Mouse (Mus musculus) left cerebral cortex, postnatal 4 days (tissue): ENCODE results near the gene Npas2. TPM values are rescaled to one million over a fixed set of nuclear protein-coding genes. Genes with fewer than 3 reads are reported as not detected.
A peak's percentile ranks its signal among the peaks of the same experiment; 100 is the strongest.

Experiments
- DNase-seq: peaks from one replicate; pipeline ENCODE4 v3.0.0-alpha.2; 2022
- intact Hi-C: fragments of 180-260 bp; cut with DNase I; formaldehyde crosslinking; loops from one replicate; pipeline ENCODE4 v1.15.1; 2025
- total RNA-seq, 2 experiments: library from RNA; stranded (reverse); gene quantifications; 2 replicates each; pipeline ENCODE4 v1.2.3; 2021

The Npas2 gene
- total RNA-seq, 2 experiments from 2014 or later: 36.5 to 38.2 TPM

DNA sequence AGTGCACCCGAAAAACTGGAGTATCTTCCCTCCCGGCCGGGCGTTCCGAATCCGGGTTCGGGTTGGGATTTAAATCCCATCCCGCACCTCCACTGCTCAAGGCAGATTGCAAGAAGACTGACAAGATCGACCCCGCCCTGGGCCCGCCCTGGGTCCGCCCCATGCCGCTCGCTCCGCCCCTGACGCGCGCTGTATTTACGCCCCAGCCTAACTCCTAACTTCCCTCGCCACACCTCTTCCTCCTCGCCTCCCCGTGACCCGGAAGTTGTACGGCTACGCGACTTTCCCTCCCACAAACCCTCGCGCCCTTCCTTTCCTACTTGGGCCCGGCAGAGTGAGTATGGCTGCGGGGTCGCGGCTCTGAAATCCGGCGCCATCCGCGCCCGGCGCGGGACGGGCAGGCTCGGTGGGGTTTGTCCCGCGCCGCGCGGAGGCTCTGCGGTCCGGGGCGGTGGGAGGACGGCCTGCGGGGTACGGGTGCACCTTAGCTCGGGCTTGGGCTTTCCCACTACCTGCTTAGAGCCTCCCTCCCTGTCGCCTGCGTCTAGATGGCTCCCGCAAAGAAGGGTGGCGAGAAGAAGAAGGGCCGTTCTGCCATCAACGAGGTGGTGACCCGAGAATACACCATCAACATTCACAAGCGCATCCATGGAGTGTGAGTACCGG is 174.2 kb downstream of the Npas2 start, which contains the start of gene Rpl31:
Rpl31 (plus strand) TSS at position 242 of the 666 bp plus-strand sequence.
- intact Hi-C loops: no loop called here

DNA sequence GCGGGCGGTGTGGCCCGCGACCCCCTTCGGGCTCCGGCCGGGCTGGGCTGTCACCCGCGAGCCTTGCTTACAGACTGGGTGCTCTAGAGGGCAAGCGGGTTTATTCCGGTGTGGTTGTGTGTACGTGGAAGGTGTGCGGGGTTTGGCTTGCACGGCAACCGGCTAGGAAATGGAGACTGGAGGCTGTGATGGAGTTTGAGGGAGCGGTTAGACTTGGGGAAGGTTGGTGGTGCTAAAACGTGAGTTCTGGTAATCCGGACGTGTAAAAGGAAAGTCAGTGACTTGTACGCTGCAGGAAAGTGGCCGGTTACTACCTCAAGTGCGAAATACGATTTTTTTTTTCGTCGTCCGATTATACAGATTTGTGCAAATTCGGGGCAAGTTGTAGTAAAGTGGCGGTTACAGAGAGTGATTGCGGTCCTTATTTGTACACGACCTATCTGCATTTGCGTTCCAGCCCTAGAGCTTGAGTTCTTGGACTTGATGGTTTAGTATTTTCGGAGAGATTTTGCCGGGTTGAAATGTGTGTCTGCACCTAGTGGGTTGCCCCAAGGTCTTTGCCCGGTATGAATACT is 174.8 kb downstream of the Npas2 start:
- peak; percentile 21 for DNase-seq
- intact Hi-C loops: no loop called here

More for the DNA sequence above, 174.2 kb downstream of the Npas2 start, which contains the start of gene Rpl31:
- peak; percentile 97 for DNase-seq

DNA sequence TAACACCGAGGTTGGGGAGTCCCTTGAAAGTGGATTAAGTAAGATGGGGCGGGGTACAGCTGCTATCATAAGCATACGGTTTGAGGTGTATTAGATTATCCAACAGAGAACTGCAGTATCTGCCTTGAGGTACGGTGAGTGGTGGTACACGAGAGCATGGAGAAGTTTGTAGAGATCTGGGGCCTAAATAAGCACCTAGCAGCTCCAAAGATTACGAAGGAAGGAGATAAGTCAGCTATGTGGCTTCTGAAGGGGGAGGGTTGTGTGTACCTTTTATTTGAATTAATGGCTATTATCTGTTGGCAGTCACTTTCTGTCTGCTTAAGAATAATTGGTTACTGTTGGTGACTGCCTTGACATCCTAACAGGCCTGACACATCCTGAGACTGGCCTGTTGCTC is 176.9 kb downstream of the Npas2 start:
- no peak for DNase-seq
- intact Hi-C loops: no loop called here

DNA sequence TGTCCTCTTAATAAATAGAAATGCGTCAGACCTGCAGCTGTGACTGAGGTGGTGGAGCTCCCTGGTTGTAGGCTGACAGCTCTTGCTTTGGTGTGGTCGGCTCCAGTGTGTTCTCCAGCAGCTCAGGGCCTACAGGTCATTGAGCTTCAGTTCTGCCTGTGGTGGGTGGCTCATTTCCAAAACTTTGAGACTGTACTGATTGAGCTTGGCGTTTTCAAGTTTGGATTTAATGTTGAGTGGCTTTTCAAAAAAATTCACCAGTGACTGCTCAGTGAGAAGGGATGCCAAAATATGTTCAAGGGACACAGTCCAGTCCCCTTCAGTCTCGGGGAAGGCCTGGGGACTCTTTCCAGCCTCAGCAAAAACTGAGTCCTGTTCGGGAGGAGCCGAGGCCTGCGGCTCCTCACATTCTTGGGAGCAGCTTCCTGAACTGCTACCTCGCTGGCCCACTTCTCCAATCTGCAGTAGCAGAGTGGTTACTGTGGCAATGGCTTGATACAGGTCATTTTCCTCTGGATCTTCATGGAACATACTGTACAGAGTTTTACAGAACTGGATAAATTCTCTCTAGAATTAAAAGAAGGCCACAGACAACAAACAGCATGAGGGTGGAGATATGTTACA is 178.8 kb downstream of the Npas2 start:
- intact Hi-C loops: no loop called here
- no peak for DNase-seq

DNA sequence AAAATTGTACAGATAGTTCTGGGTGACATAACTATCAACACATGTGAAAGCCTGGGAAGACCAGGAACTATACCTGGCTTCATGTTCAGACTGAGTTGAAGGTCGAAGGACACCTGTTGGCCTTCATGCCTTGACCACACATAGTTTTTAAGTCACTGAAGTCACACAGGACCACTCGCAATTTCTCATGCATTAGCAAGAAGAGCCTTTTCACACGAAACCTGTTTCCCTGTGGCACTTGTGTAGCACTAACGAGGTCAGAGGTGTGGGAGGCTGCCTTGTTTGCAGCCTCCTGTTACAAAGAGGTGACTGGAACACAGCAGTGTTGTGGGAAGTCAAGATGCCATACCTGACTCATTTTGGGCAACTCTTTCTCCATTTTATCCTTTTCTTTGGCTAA is 179.8 kb downstream of the Npas2 start:
- intact Hi-C loops: no loop called here
- DNase-seq: no peak

DNA sequence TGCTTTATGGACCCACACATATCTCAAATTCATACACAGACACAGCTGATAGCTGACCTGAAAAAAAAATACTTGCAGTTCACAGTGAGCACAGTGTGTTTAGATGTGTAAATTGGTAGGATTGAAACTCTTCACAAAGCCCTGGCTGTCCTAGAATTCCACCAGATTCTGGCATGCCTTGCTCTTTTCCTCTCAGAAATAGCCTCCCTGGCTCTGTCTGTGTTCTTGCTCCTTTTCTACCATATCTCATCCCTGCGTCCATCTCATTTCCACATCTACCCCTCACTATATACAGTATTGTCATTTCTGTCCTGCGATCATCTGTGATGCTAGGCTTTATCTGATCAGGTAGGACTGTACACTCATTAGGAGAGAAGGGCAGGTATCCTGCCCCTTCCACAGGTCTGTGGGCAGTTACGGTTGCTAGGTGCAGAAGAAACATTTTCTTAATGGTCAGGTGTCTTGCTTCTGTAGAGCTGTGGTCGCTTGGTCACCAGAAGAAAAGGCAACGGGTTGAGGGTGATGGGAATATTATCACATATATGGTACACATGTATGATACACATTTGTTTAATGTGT is 180.8 kb downstream of the Npas2 start:
- intact Hi-C loops: no loop called here

DNA sequence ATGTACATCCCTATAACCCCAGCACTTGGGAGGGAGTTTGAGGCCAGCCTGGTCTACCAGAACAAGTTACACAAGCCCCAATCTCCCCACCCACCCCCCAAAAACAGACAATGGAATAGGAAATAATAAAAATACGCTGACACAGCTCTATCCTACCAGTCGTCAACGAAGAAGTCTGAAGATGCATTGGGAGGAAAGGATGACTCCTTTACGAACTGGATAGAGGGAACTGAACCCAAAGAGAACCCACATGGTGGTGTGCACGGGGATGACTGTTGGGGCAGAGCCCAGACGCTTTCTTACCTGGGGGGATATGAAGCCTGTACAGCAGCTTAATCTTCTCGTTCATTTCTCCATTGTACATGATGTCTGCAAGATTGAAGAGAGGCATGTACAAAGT is 182.6 kb downstream of the Npas2 start:
- no peak for DNase-seq
- intact Hi-C loops: no loop called here

More for the DNA sequence above, 180.8 kb downstream of the Npas2 start:
- DNase-seq: no peak

DNA sequence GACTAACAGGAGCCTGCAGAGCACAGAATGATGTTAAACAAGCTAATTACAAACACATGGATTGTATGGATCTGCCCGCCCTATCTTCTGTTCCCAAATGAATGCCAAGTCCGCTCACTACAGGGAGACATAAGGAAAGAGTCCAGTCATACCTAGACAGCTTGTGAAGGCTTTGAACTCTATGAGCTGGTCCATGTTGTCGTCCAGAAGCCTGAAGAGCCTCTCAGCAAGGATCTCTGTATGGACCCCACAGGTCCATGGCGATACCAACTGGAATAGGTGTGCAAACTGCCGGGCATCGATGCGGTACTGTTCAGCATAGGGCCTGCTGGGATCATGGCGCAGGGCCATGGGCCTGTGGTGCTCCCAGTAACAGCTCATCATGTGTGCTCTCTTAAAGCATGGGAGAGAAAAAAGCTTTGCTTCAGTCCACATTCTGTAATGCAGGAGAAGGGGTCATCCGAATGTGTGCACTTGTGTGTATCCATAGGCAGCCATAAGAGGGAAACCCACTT is 183.3 kb downstream of the Npas2 start:
- peak; percentile 47 for DNase-seq
- intact Hi-C loops: no loop called here

DNA sequence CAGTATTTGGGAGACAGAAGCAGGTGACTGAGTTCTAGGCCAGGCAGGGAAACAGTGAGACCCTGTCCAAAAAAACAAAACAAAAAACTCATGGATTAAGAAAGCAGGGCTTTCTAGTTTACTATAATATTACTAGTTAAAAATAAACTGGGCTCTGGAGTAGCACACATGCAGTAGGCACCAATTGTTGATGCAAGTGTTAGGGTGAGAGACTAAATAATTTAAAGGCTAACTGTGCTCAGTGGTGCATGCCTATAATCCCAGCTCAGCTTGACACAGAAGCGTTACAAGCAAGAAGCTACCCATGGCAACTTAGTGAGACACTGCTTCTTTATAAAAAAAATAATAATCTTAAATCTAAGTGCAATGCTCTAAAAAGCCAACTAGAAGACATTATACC is 185.0 kb downstream of the Npas2 start:
- intact Hi-C loops: no loop called here

DNA sequence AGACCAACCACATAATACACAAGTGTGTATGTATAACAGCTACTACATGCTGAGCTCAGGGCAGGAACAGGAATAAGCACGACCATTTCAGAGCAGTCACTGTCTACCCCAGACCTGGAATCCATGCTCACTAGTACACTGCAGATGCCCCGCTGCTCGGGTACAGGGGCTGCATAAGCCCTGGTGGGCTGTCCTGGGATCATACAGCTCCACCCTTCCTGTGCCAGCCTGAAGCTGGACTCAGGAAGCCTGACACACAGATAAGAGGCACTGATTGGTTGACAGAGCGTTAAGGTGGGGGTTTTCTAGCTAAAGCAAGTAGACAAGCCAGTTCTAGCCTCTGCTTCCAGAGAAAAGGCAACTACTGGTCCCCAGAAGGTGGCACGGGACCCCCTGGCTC is 185.5 kb downstream of the Npas2 start:
- intact Hi-C loops: no loop called here
- no peak for DNase-seq

More for the DNA sequence above, 185.0 kb downstream of the Npas2 start:
- no peak for DNase-seq

DNA sequence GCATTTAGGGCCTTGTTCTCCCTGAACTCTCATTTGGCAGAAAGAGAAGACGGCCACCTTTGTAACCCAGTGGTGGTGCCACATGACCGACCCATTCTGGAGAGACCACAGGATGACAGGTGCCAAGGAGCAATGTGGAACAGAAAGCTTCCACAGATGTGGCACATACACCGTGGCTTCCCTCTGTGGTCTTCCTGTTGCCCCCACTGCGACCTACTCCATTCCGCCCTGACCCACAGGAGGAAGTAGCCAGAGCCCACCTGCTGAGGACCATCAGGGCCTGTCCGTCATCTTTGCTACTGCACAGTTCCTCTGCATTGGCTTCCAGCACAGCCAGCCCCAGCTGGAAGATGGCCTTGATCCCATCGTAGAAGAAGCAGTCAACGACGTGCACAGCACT is 187.5 kb downstream of the Npas2 start:
- intact Hi-C loops: no loop called here
- DNase-seq: no peak

DNA sequence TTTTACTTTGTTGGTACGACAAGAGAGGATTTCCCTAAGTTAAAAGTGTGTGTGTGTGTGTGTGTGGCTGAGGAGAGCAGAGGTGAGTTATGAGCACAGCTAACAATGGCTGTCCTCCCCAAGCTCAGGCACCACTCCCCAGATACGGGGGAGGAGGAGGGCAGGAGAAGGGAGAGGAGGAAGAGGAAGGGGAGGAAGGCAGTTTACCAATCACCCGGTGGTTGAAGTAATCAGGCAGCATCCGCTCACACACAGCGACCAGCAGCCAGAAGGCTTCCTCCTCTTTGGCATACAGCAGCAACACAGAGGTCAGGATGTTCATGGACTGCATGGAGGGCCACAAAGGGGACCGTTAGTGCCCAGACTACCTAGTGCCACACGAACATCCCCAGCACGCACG is 191.4 kb downstream of the Npas2 start:
- intact Hi-C loops: no loop called here

DNA sequence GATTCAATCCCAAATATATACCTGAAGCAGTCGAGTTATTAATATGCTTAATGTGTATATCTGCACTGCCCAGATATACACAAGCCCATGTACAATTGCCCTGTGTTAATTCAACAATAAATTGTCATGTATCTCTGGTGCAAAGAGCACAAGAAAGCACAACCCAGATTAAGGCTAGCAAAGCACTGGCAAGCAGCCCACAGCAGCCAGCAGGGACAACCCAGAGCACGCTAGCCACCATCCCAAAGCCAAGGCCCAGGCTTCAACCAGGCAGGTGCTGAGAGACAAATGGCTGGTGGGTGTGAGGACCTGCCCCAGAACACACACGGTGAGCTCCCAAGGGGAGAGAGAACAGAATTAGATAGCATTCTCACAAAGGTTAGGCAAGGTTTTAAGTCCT is 192.9 kb downstream of the Npas2 start:
- intact Hi-C loops: no loop called here
- DNase-seq: no peak

More for the DNA sequence above, 191.4 kb downstream of the Npas2 start:
- DNase-seq: no peak

DNA sequence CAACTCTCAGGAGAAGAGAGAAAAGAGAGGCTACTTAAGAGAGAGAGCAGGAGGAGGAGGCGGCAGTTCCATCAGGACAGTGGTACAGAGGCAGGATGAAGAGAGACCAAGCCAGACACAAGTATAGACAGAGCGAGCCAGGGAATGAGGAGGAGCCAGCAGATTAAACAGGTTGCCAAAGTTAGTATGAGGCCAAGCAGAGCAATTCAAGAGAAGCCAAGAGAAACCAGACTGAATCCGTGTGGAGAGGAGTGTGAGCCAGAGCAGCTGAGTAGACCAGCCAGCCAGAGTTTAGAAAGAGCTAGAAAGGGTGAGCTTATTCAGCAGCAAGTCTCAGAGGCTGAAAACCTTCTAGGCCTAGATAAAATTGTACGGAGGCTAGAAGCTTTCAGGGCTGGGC is 194.0 kb downstream of the Npas2 start:
- intact Hi-C loops: no loop called here
- peak; percentile 24 for DNase-seq

DNA sequence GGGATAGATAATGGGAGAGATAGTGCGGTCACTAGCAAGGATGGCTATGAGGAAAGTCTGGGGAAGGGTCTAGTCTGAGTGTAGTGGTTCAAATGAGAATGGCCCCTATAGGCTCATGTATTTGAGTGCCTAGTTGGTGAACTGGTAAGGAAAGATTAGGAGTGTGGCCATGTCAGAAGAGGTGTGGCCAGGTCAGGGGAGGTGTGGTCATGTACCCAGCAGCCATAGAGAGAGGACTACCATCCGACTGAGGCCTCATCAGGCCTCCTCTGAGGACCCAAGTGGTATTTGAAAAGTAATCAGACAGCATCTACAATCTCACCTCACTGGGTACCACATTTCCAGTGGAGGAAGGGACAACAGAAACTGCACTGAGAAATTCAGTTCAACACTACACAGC is 194.6 kb downstream of the Npas2 start:
- intact Hi-C loops: no loop called here

DNA sequence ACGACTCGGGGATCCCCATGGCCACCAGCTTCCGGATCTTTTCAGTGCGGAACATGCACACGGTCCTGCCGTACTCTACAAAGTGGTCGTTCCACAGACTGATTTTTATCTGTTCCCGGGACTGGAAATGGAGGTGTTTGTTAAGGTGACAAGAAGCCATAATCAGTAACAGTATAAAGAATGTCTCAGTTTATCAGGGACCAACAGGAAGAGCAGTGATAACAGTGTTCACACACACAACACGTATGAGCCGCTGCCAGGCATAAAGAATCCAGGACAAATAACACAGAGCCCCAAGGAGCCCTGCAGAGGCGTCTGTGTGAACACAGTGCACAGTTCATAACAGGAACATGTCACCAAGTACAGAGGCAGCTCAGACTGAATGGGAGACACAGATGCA is 195.8 kb downstream of the Npas2 start:
- intact Hi-C loops: no loop called here

More for the DNA sequence above, 194.6 kb downstream of the Npas2 start:
- no peak for DNase-seq

DNA sequence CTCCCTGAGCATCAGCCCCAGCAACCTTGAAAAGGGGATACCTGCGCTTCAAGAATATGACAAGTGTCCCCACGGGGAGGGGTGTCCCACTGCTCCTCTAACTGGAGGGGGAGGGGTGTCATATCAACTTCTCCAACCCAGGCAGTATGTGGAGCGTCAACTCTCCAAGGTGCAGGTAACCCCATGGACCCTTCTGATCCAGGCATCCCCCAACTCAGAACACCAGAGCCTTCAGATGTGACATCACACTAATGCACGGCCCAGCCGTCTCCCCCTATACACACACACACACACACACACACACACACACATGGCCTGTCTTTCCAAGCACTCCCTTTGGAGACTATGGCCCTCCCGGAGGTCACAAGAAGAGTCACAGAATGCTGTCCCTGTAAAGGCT is 198.1 kb downstream of the Npas2 start:
- intact Hi-C loops: loop anchor here (5.0 kb wide), 1 partner anchor 131 kb away; no protein-coding TSS in a partner anchor
- DNase-seq: no peak

More for the DNA sequence above, 195.8 kb downstream of the Npas2 start:
- DNase-seq: no peak

DNA sequence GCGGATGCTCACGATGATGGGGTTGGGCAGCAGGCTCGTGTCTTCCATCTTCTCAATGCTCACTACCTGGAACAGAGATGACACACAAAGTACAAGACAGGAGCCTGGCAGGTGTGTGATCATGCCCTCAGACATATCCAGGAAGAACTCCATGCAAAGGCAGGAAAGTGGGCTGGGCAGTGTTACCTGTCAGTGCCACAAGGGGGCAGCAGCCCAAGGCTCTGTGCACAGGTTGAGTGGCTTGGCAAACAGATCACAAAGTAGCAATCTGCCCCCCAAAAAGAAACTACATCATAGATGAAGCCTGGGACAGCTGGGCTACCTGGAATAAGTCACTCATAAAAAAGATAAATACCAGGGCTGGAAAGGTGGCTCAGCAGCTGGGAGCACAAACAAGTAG is 198.7 kb downstream of the Npas2 start:
- DNase-seq: peak; percentile 78
- intact Hi-C loops: loop anchor here (5.0 kb wide), 1 partner anchor 130 kb away; no protein-coding TSS in a partner anchor

DNA sequence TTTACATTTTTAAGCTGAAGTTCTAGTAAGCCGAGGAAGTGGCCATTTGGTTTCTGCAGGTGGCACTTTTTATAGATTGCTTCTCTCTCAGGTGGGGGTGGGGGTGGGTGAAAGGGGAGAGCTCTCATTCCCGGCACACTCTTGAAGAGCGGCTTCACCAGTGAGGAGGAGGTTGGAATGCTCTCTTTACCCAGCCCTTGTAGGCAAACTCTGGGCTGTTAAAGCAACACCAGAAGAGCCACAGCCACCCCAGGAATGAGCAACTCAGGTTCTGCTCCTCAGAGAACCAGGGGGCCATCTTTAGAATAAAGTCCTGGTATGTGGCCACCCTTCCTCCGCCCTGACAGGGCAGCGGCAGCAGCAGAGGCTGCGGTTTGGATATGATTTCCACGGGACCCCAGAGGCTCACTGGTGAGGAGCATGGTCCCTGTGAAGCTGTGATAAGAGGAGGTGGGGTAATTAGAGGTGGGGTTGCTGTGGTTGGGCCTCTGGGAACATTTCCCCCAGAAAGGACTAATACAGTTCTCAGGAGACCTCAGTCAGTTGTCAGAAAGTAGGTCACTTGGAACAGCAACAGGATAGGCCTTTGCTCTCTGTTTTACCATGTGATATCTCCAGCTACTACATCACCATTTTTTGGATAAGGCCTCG is 199.8 kb downstream of the Npas2 start:
- intact Hi-C loops: loop anchor here (5.0 kb wide), 1 partner anchor 129 kb away; no protein-coding TSS in a partner anchor
- DNase-seq: no peak

DNA sequence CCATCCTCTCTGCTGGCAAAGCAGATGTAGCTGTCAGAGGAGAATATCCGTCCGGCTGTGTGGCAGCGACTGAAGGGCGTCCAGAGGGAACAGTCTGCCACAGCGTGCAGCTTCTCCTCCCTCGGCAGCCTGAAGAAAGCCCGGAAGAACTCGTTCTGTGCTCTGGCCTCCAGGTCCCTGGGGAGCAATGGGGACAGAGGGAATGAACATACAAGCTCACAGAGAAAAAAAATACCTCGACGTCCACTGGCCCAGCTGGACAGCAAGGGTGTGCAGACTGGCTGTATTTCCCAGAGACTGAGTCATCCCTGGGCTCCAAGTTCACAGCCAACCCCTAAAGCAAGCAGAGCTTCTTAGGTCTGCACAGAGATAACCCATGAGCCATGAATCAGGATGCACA is 200.6 kb downstream of the Npas2 start:
- intact Hi-C loops: loop anchor here (5.0 kb wide), 1 partner anchor 128 kb away; no protein-coding TSS in a partner anchor
- no peak for DNase-seq

DNA sequence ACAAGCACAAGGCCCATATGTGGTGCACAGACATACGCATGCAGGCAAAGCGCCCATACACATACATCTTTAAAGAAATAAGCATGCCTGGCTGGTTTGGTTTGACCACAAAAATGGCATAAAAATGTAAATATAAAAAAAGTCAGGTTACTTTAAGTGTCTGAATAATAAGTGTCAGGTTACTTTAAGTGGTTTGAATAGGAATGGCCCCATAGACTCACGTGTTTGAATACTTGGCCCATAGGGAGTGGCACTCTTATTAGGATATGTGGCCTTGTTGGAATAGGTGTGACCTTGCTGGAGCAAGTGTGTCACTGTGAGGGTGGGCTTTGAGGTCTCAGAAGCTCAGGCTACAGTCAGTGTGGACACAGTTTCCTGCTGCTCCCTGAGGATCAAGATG is 201.1 kb downstream of the Npas2 start:
- DNase-seq: no peak
- intact Hi-C loops: loop anchor here (5.0 kb wide), 1 partner anchor 128 kb away; no protein-coding TSS in a partner anchor
